Mouse (Mus musculus) kidney, postnatal 0 days (tissue): ENCODE results near the gene Rsu1. TPM values are rescaled to one million over a fixed set of nuclear protein-coding genes. Genes with fewer than 3 reads are reported as not detected.

Source experiments
- ATAC-seq: fragments of 200-750 bp; cut with Nextera tagmentation; replicated peaks from 2 replicates; pipeline ENCODE4 v1.8.0; 2017; ENCODE audit warnings: low read depth, moderate number of reproducible peaks, moderate TSS enrichment, moderate library complexity; ENCODE audit not compliant: low FRiP score
- DNase-seq: peaks from one replicate; pipeline ENCODE4 v3.0.0-alpha.2; 2016; ENCODE audit warnings: low spot score
- H3K27ac ChIP-seq: fragments of 300-500 bp; sonication (generic); 2 replicates; pipeline ENCODE4 v1.5.1; 2014; ENCODE audit warnings: mild to moderate bottlenecking
- H3K27me3 ChIP-seq: fragments of 300-500 bp; sonication (generic); 2 replicates; pipeline ENCODE4 v1.6.1; 2014; ENCODE audit warnings: low read length, mixed read lengths; ENCODE audit not compliant: insufficient read depth
- H3K36me3 ChIP-seq: fragments of 300-500 bp; sonication (generic); 2 replicates; pipeline ENCODE4 v1.6.1; 2014; ENCODE audit warnings: low read length, mixed read lengths; ENCODE audit not compliant: insufficient read depth
- H3K4me1 ChIP-seq: fragments of 300-500 bp; sonication (generic); replicated peaks from 2 replicates; pipeline ENCODE4 v1.6.1; 2014; ENCODE audit warnings: antibody characterized with exemption, low read length, mixed read lengths; ENCODE audit not compliant: insufficient read depth
- H3K4me2 ChIP-seq: fragments of 300-500 bp; sonication (generic); 2 replicates; pipeline ENCODE4 v1.6.1; 2014; ENCODE audit warnings: mild to moderate bottlenecking, low read length, moderate library complexity, mixed read lengths
- H3K4me3 ChIP-seq: fragments of 300-500 bp; sonication (generic); replicated peaks from 2 replicates; pipeline ENCODE4 v1.5.1; 2014; ENCODE audit warnings: low read depth, low read length
- H3K9ac ChIP-seq: fragments of 300-500 bp; sonication (generic); 2 replicates; pipeline ENCODE4 v1.6.1; 2014; ENCODE audit warnings: low read depth, low read length
- H3K9me3 ChIP-seq: fragments of 300-500 bp; sonication (generic); replicated peaks from 2 replicates; pipeline ENCODE4 v1.6.1; 2016; ENCODE audit warnings: low read length, inconsistent platforms, mixed read lengths
- CTCF ChIP-seq: IDR thresholded peaks from 2 replicates; pipeline ENCODE4 v1.5.1; 2016; ENCODE audit warnings: antibody characterized with exemption, low read depth, mild to moderate bottlenecking, moderate library complexity
- WGBS: fragments of 180-500 bp; shearing (Covaris S2); extraction: QIAGEN DNeasy Blood & Tissue Kit; methylation state at CpG from one replicate; pipeline ENCODE4 v1.1.7; 2014; 5-methylcytosine and 5-hydroxymethylcytosine counted together
- polyA plus RNA-seq: library from polyadenylated mRNA; unstranded; fragments of >200 nt; fragmentation: Nextera tagmentation; extraction: Ambion mirVana; gene quantifications from 2 replicates; pipeline ENCODE4 v1.2.1, GENCODE M21; 2015

The Rsu1 gene
- polyA plus RNA-seq, 1 experiment from 2014 or later, result 151 TPM

- TF ChIP-seq CTCF, result no peak
- ATAC-seq (no peak), DNase-seq (no peak)
- Histone ChIP-seq H3K27me3 (no peaks in the 10 kb centered on the region), H3K9me3 (no peaks in the 10 kb centered on the region), H3K4me3 (no peak overlapping the region), H3K4me1 (no peaks in the 10 kb centered on the region), H3K27ac (no peak overlapping the region), H3K9ac (no peak overlapping the region), H3K36me3 (0 out of 2 replicates have a peak, but pooled peaks cover 5% of the 10 kb centered on the region), H3K4me2 (no peak overlapping the region)
- 86% methylated on average over 2 of the region's 2 CpGs for WGBS
Observed at GRCm38 (mm10) chr2:13080476-13080875, 190.7 kb downstream of the Rsu1 start.

- ATAC-seq, result no peak
- H3K4me1 ChIP-seq, result no peaks in the 10 kb centered on the region
- H3K9ac ChIP-seq, result no peak overlapping the region
- no peak for TF ChIP-seq CTCF
- H3K9me3 ChIP-seq, result no peaks in the 10 kb centered on the region
- H3K27me3 ChIP-seq, result no peaks in the 10 kb centered on the region
- no peak overlapping the region for H3K27ac ChIP-seq
- H3K4me2 ChIP-seq, result no peak overlapping the region
- H3K36me3 ChIP-seq, result 0 out of 2 replicates have a peak, but pooled peaks cover 5% of the 10 kb centered on the region
- DNase-seq, result no peak
- no peak overlapping the region for H3K4me3 ChIP-seq
Observed at GRCm38 (mm10) chr2:13072243-13072642, 199.0 kb downstream of the Rsu1 start.

GRCm38 (mm10) chr2:13060426-13061170 is 210.6 kb downstream of the Rsu1 start:
- no peaks in the 10 kb centered on the region for H3K4me1 ChIP-seq
- H3K36me3 ChIP-seq, result no peaks in the 10 kb centered on the region
- no peak overlapping the region for H3K27ac ChIP-seq
- no peak overlapping the region for H3K4me3 ChIP-seq
- no peaks in the 10 kb centered on the region for H3K27me3 ChIP-seq
- DNase-seq, result no peak
- H3K9ac ChIP-seq, result no peak overlapping the region
- no peaks in the 10 kb centered on the region for H3K9me3 ChIP-seq
- H3K4me2 ChIP-seq, result no peak overlapping the region
- TF ChIP-seq CTCF, result no peak
- ATAC-seq, result no peak
- 92% methylated on average over 5 of the region's 5 CpGs for WGBS

- Histone ChIP-seq H3K4me3 (no peak overlapping the region), H3K9ac (no peak overlapping the region), H3K27me3 (no peaks in the 10 kb centered on the region), H3K36me3 (no peaks in the 10 kb centered on the region), H3K4me1 (no peaks in the 10 kb centered on the region), H3K9me3 (no peaks in the 10 kb centered on the region), H3K4me2 (no peak overlapping the region), H3K27ac (no peak overlapping the region)
- no peak for TF ChIP-seq CTCF
- ATAC-seq (no peak), DNase-seq (no peak)
- WGBS, result 87% methylated on average over 6 of the region's 6 CpGs
Observed at GRCm38 (mm10) chr2:13048649-13049048, 222.6 kb downstream of the Rsu1 start.

- Histone ChIP-seq H3K36me3 (no peaks in the 10 kb centered on the region), H3K4me1 (no peaks in the 10 kb centered on the region), H3K27me3 (no peaks in the 10 kb centered on the region), H3K4me2 (no peak overlapping the region), H3K4me3 (no peak overlapping the region), H3K27ac (no peak overlapping the region), H3K9me3 (no peaks in the 10 kb centered on the region), H3K9ac (no peak overlapping the region)
- TF ChIP-seq CTCF, result no peak
- DNase-seq (no peak), ATAC-seq (no peak)
- 92% methylated on average over 4 of the region's 4 CpGs for WGBS
Observed at GRCm38 (mm10) chr2:13044555-13044954, 226.7 kb downstream of the Rsu1 start.

- Histone ChIP-seq H3K27me3 (no peaks in the 10 kb centered on the region), H3K9ac (no peak overlapping the region), H3K4me1 (no peaks in the 10 kb centered on the region), H3K4me3 (no peak overlapping the region), H3K4me2 (no peak overlapping the region), H3K9me3 (no peaks in the 10 kb centered on the region), H3K27ac (no peak overlapping the region), H3K36me3 (no peaks in the 10 kb centered on the region)
- WGBS, result 94% methylated on average over 4 of the region's 4 CpGs
- no peak for TF ChIP-seq CTCF
- DNase-seq, result no peak
- ATAC-seq, result no peak
Observed at GRCm38 (mm10) chr2:13039785-13040184, 231.4 kb downstream of the Rsu1 start.

GRCm38 (mm10) chr2:13038772-13039171 is 232.4 kb downstream of the Rsu1 start:
- Histone ChIP-seq H3K27me3 (no peaks in the 10 kb centered on the region), H3K4me1 (no peaks in the 10 kb centered on the region), H3K36me3 (no peaks in the 10 kb centered on the region), H3K27ac (no peak overlapping the region), H3K4me2 (no peak overlapping the region), H3K4me3 (no peak overlapping the region), H3K9me3 (no peaks in the 10 kb centered on the region), H3K9ac (no peak overlapping the region)
- ATAC-seq (no peak), DNase-seq (no peak)
- TF ChIP-seq CTCF, result no peak
- WGBS, result 68% methylated on average over 3 of the region's 3 CpGs

Other genes starting within 250 kb of the Rsu1 start
- 13.5 and 14.7 TPM in 2 replicates for gene Cubn, start 220.4 kb upstream of the Rsu1 start, polyA plus RNA-seq